Mouse (Mus musculus) C2C12 (cell line): Measurements from ENCODE around the gene Zbtb2. TPM values are rescaled to one million over a fixed set of nuclear protein-coding genes. Genes with fewer than 3 reads are reported as not detected.

Source experiments
- H3K27me3 ChIP-seq: one replicate; pipeline ENCODE4 v1.6.1; 2011; ENCODE audit not compliant: control insufficient read depth, insufficient read depth, insufficient read length
- H3K36me3 ChIP-seq: one replicate; pipeline ENCODE4 v1.6.1; 2011; ENCODE audit not compliant: control insufficient read depth, insufficient read depth
- H3K4me3 ChIP-seq: one replicate; pipeline ENCODE4 v1.5.1; 2011; ENCODE audit warnings: mild to moderate bottlenecking, control low read depth; ENCODE audit not compliant: poor library complexity, insufficient read depth, severe bottlenecking
- H3K79me2 ChIP-seq: one replicate; pipeline ENCODE4 v1.6.1; 2011; ENCODE audit not compliant: control insufficient read depth, insufficient read depth
- H3K79me3 ChIP-seq: one replicate; pipeline ENCODE4 v1.6.1; 2011; ENCODE audit warnings: low read depth, control low read depth
- H3ac ChIP-seq: one replicate; pipeline ENCODE3; 2011; ENCODE audit warnings: low read depth; ENCODE audit not compliant: control insufficient read depth, insufficient read length
- CEBPB ChIP-seq: IDR thresholded peaks from one replicate; pipeline ENCODE4 v1.6.1; 2011; ENCODE audit warnings: low read depth, mild to moderate bottlenecking, control low read depth, moderate library complexity
- CTCF ChIP-seq: IDR thresholded peaks from one replicate; pipeline ENCODE4 v1.5.1; 2011; ENCODE audit not compliant: control insufficient read depth, insufficient read depth, insufficient read length
- FOSL1 ChIP-seq: IDR thresholded peaks from one replicate; pipeline ENCODE4 v1.8.0; 2011; ENCODE audit warnings: mild to moderate bottlenecking, low read length; ENCODE audit not compliant: poor library complexity, insufficient read depth, severe bottlenecking
- MAX ChIP-seq: IDR thresholded peaks from one replicate; pipeline ENCODE4 v1.6.1; 2011; ENCODE audit warnings: mild to moderate bottlenecking, control low read depth
- MYOD1 ChIP-seq: IDR thresholded peaks from one replicate; pipeline ENCODE4 v1.6.1; 2011; ENCODE audit warnings: low read depth; ENCODE audit not compliant: control insufficient read depth, insufficient read length
- MYOG ChIP-seq: IDR thresholded peaks from one replicate; pipeline ENCODE4 v1.6.1; 2011; ENCODE audit not compliant: control insufficient read depth, insufficient read length; ENCODE audit errors: extremely low read depth
- USF1 ChIP-seq: IDR thresholded peaks from one replicate; pipeline ENCODE4 v1.6.1; 2011; ENCODE audit warnings: low read depth, mild to moderate bottlenecking, control low read depth, moderate library complexity
- polyA plus RNA-seq: library from polyadenylated mRNA; unstranded; fragments of >200 nt; fragmentation: generic; extraction: Trizol; gene quantifications from one replicate; pipeline ENCODE4 v1.2.1, GENCODE M21; 2012; ENCODE audit warnings: missing spikeins

Zbtb2 gene
- polyA plus RNA-seq, 1 experiment, result 7.9 TPM

GRCm38 (mm10) chr10:4389461-4390112 lies 1.7 kb upstream of the Zbtb2 start:
- Histone ChIP-seq H3K36me3 (peaks cover 30% of the 10 kb centered on the region), H3ac (peak overlapping the region; percentile 41), H3K79me3 (peaks cover 77% of the 10 kb centered on the region), H3K79me2 (peaks cover 95% of the 10 kb centered on the region), H3K27me3 (no peaks in the 10 kb centered on the region), H3K4me3 (no peak overlapping the region)
- TF ChIP-seq MYOG (no peak), MYOD1 (no peak), FOSL1 (no peak), USF1 (no peak), MAX (no peak), CEBPB (no peak), CTCF (no peak)

DNA sequence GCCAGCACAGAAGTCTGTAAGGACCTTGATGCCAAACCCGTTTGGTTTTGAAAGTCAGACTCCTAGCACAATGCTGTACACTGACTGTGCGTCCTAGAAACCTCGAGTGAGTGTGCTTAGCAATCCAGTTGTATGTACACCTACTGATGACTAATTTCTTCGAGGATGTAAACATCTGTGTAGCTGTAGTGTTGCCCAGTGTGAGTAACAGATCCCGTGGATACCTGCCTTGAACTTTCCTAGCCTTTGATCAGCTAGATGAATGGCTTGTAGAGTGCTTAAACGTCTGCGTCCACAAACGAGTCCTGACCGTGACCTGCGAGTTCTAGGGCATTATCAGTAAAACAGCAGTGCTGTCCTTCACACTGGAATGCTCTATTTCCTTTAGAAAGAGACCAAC lies 1.1 kb upstream of the Zbtb2 start:
- TF ChIP-seq MAX, result no peak
- TF ChIP-seq CEBPB, result no peak
- TF ChIP-seq MYOG, result no peak
- no peak for TF ChIP-seq USF1
- no peak for TF ChIP-seq CTCF
- no peak for TF ChIP-seq FOSL1
- no peak for TF ChIP-seq MYOD1
- Histone ChIP-seq H3ac (peak overlapping the region; percentile 41), H3K79me3 (peaks cover 74% of the 10 kb centered on the region), H3K27me3 (no peaks in the 10 kb centered on the region), H3K36me3 (peaks cover 24% of the 10 kb centered on the region), H3K79me2 (peaks cover 95% of the 10 kb centered on the region), H3K4me3 (peak overlapping the region; percentile 87)

GRCm38 (mm10) chr10:4388384-4388745 lies 457 bp upstream of the Zbtb2 start:
- H3K79me3 ChIP-seq, result peaks cover 71% of the 10 kb centered on the region
- peak overlapping the region; percentile 87 for H3K4me3 ChIP-seq
- H3K27me3 ChIP-seq, result no peaks in the 10 kb centered on the region
- H3K36me3 ChIP-seq, result peaks cover 18% of the 10 kb centered on the region
- H3K79me2 ChIP-seq, result peaks cover 95% of the 10 kb centered on the region
- TF ChIP-seq MAX, result no peak
- TF ChIP-seq MYOD1, result no peak
- H3ac ChIP-seq, result peak overlapping the region; percentile 69

DNA sequence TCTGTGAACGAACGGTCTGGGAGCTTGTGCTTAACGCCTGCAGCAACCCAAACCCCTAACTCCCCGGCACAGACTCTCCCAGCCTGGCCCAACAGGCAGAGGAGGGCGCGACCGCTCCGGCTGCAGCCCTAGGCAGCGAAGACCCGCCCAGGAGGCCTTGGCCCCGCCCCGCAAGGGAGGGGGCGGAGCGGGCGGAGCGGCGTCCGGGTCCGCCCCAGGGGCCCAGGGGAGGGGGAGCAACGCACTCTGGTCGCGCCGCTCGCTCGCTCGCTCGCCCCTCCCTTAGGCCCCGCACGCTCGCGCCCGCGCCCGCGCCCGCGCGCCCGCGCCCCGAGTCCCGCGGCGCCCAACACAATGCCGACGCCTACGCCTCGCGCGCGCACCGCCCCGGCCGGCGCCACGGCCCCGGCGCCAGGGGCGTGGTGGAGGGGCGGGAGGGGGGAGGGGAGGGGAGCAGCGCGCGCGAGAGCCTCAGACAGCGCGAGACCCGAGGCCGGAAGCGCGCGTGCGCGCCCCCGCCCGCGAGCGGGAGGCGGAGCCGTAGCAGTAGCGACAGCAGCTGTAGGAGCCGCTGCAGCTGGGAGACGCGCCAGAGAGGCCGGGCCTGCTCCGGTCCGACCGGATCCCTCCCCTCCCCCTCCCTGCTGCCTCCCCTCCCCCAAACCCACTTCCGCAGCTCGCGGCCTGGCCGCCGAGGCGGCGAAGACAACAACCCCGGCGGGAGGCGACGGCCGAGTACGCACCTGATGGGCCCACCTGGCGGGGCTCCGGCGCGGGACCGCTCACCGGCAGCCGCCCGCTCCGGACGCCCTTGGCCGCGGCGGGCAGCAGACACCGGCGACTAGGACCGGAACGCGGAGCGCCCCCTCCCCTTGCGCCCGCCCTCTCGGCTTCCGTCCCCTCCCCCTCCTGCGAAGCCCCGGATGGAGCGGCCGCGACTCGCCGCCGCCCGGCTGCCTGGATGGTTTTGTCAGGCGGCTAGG lies 1.0 kb downstream of the Zbtb2 start:
- Histone ChIP-seq H3K4me3 (peak overlapping the region; percentile 87), H3K79me2 (peaks cover 95% of the 10 kb centered on the region), H3K36me3 (peaks cover 11% of the 10 kb centered on the region), H3K27me3 (no peaks in the 10 kb centered on the region), H3ac (peak overlapping the region; percentile 94), H3K79me3 (peaks cover 59% of the 10 kb centered on the region)
- no peak for TF ChIP-seq USF1
- TF ChIP-seq CEBPB, result no peak
- no peak for TF ChIP-seq FOSL1
- no peak for TF ChIP-seq MYOG
- TF ChIP-seq CTCF, result no peak
- TF ChIP-seq MYOD1, result no peak
- TF ChIP-seq MAX, result no peak

DNA sequence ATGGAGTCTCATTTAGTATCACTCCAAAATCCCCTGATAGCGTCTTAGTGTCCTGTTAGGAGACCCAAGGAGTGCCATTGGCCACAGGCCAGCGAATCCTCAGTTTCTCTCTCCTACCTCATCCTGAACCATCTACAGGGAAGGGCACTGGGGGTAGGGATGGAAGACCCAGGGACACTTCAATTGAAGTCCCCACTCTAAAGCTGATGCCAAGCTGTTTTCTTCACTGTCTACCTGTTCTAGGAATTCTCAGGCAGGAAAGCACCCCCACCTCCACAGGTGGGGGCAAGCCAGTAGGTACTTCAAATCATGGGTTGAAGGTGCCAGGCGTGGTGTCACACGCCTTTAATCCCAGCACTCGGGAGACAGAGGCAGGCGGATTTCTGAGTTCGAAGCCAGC lies 3.7 kb downstream of the Zbtb2 start:
- H3K79me2 ChIP-seq, result peaks cover 87% of the 10 kb centered on the region
- no peaks in the 10 kb centered on the region for H3K27me3 ChIP-seq
- peaks cover 36% of the 10 kb centered on the region for H3K79me3 ChIP-seq
- TF ChIP-seq FOSL1 (no peak), MYOG (no peak), CEBPB (no peak), MAX (no peak), MYOD1 (no peak)
- no peak overlapping the region for H3ac ChIP-seq
- peaks cover 3% of the 10 kb centered on the region for H3K36me3 ChIP-seq
- H3K4me3 ChIP-seq, result no peak overlapping the region

DNA sequence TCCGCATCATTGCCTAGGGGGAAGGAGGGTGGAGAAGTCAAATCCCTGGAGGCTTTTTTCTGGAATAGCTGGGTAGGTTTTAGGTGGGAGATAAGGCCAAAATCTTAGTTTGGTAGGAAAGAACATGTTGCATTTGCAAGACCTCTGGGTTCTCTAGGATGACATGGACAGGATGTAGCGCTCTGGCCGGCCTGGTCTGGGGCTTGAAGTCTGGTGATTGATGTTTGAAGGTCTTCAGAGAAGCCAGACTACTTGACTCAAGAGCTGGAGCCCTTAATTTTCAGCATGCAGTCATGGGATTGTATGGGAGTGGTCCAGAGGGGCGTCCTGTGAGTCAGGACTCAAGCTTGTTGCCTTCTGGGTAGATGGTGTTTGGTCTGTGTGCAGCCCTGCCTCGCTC lies 7.2 kb downstream of the Zbtb2 start:
- no peaks in the 10 kb centered on the region for H3K36me3 ChIP-seq
- H3K27me3 ChIP-seq, result no peaks in the 10 kb centered on the region
- no peak overlapping the region for H3ac ChIP-seq
- H3K79me3 ChIP-seq, result peaks cover 17% of the 10 kb centered on the region
- TF ChIP-seq CTCF (no peak), FOSL1 (no peak), CEBPB (no peak), USF1 (no peak), MYOD1 (no peak), MYOG (no peak), MAX (no peak)
- no peak overlapping the region for H3K4me3 ChIP-seq
- peaks cover 75% of the 10 kb centered on the region for H3K79me2 ChIP-seq
